Mouse (Mus musculus) c-Kit-positive CD71-positive TER-119-positive erythroid progenitor cells, embryonic 14.5 days (primary cell): ENCODE data around the gene Rab20.
"Not testable (repeated sequence)": the region's sequence is repeated elsewhere in the genome, so short reads cannot be mapped to it uniquely, and the experiment has no call there.

ENCODE experiments used
- DNase-seq: peaks from one replicate; pipeline ENCODE4 v3.0.0-alpha.2; 2013; ENCODE audit warnings: low spot score

Gene Rab20

GRCm38 (mm10) chr8:11479591-11479990 lies 1.1 kb upstream of the Rab20 start:
- DNase-seq, result no peak

DNA sequence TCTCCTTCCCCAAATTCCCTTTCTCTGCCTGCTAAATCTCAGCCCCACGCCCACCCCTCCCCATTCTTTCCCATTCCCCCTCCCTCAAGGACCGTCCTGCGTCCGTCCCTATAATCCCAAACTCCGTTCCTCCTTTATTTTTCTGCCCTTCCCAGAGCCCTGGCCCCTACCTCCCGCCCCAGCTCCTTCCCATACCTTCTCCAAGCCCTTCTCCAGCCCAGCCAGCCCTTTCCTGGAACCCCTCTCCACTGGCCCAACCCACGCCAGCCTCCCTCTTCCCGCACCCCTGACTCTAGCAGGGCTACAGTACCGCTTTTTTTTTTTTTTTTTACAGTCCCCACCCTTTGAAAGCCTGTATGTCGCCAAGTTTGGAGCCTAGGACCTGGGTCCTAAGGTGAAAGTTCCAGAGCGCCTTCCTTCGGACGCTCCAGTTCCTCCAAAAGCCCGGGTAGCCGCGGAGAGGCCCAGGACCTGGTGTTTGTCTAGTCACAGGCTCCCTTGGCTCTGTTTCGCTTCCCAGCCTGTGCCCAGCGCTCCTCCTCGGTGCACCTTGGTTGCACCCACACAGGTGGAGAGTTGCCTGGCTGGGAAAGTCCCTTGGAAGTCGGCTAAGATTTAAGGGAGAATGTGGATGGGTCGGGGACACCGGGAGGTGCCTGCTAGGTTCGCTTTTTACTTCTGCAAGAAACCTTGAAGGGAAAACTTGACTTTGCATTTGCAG lies 457 bp upstream of the Rab20 start:
- DNase-seq, result no peak

- no peak for DNase-seq
Observed at GRCm38 (mm10) chr8:11477178-11477553, 1.3 kb downstream of the Rab20 start.

DNA sequence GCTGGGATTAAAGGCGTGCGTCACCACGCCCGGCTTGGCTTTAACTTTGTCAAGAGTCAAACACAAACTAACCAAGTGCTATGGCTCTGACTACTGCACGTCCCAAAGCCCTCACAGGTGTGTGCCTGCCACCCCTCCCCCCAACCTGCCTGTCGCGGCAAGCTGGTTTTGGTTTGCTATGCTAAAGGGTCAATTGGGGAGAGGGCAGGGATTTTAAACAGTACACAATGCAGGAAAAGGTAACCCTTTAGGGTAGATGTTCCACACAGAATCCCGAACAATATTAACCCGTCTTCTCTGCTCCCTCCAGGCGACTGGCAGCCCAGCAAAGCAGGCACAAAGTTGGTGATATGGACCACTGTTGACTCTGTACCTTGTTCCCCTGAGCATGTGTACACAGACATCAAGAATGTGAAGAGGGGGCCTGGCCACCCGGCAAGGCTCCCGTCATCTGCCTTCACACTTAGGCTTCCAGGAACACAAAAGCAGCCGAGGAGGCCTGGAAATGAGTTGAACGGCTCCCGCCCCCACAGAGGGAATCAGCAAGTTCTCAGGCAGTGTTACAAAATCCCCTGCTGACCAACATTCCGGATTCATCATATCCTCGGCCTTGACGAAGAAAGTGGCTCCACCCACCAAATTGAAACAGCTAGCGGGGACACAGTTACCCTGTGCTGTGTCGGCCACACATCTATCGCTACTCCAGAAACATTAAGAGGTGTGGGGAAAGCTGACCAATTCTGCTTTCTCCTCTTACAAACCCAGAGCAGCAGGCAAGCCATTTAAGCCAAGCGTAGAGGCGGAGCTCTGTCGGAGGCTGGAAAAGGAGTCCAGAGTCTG lies 2.0 kb downstream of the Rab20 start:
- DNase-seq, result no peak

GRCm38 (mm10) chr8:11475876-11476275 lies 2.6 kb downstream of the Rab20 start:
- DNase-seq, result no peak

DNA sequence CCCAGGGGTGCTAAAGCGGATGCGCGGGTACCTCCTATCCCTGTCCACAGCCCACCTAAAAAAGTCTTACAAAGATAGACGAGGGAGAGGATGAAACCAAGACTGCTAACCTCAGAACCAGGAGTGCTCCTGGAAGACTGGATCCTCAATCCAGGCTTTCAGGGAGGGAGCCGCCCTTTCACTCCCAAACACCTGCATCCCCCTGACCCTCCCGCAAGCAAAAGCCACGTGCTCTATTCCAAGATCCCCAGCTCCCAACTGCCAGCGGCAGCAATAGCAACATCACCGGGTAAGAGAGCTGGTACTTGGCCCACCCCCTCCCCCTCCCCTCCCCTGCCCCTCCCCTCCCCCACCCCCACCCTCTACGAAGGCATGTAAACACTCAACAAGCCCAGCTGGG lies 3.1 kb downstream of the Rab20 start:
- DNase-seq, result no peak

DNA sequence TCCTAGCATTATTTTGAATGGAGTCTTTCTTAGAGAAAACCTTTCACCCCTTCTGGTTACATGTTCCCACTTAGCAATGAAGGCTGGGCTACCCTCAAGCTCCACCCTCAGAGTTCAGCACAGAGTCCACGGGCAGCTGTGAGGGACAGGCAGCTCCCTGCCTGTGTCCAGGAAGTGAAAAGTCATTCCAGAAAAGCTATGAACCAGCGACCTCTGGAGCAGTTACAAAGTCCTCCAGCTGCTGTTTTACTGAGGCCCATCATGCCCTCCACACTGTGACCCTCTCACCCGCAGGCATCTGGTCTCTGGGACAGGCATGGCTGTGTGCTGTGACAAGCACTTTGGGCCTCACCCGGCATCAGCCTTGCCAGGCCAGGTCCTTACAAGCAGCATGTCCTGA lies 5.4 kb downstream of the Rab20 start:
- no peak for DNase-seq

GRCm38 (mm10) chr8:11471309-11471708 lies 7.2 kb downstream of the Rab20 start:
- no peak for DNase-seq

- no peak for DNase-seq
Observed at GRCm38 (mm10) chr8:11470694-11471093, 7.8 kb downstream of the Rab20 start.

- DNase-seq, result no peak
Observed at GRCm38 (mm10) chr8:11469095-11469494, 9.4 kb downstream of the Rab20 start.

DNA sequence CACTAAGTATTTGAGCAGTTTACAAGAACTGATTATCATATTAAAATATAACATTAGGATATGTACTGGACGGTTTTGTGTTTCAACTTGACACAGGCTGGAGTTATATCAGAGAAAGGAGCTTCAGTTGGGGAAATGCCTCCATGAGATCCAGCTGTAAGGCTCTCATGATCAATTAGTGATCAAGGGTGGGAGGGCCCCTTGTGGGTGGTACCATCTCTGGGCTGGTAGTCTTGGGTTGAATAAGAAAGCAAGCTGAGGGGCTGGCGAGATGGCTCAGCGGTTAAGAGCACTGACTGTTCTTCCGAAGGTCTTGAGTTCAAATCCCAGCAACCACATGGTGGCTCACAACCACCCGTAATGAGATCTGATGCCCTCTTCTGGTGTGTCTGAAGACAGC lies 12.0 kb downstream of the Rab20 start:
- DNase-seq, result not testable (repeated sequence)

DNA sequence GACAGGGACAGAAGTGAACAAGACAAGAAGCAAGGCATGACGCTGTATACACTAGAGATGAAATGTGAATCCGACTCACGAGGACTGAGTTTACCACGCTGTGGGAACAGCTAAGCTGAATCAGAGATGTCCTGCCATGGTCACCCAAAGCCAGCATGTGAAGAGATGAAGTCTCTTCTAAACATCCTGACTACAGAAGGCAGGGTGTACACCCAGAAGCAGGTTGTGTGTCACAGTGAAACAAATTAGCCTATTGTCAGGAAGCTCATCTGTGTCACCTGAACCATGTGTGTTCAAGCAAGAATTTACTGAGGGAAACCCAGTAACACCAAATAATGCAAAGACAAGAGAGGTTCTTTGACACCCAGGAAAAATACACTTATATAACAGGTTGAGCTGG lies 12.9 kb downstream of the Rab20 start:
- no peak for DNase-seq

GRCm38 (mm10) chr8:11464707-11464964 lies 13.9 kb downstream of the Rab20 start:
- DNase-seq, result no peak

DNA sequence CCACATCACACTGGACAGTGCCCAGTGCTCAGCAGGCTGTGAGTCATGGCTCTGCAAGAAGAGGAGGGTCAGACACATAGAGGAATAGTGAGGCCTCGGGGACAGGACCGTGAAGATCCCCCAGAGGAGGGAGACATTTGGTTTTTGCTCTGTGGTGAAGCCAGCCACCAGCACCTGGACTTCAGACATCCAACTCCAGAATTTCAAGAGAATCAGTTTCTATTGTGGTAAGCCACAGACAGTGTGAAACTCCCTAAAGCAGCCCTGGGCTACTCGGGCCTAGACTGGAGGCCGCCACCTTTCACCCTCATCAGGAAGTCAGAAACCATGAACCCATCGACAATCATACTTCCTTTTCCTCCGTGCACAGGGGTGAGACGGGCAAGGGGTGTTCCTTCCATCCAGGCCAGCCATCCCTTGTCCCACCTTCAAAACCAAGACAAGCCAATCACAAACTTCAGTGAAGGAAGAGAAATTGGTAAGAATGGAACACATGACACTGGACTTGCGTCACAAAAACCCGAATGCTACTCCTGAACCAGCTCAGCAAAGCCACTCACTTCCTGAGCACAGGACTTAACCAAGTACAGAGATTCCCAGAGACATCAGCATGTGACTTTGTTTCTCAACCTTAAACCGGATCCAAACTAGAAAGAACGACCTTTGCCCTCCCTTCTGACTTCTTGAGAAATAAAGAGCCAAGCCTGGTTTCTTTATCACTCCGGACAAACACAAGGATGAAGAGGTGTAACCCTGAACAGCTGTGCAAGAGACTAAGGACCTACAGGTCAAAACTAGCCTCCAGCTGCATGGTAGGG lies 14.4 kb downstream of the Rab20 start:
- DNase-seq, result no peak

GRCm38 (mm10) chr8:11463541-11463888 lies 15.0 kb downstream of the Rab20 start:
- no peak for DNase-seq

DNA sequence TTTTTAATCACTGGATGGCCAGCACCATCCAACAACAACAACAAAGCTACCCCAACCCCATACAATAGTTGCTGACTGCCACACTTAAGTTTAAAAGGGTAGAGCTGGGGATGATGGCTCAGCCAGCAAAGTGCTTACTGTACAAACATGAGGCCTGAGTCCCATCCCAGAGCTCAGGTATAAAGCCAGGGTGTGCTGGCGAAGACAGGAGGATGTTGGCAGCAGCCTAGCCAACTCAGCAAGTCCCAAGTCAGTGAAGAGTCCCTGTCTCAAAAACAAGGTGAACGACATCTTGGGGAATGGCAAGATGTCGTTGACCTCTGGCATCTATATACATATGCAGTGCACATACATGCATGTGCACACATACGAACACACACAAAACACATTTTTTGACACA lies 15.9 kb downstream of the Rab20 start:
- no peak for DNase-seq

DNA sequence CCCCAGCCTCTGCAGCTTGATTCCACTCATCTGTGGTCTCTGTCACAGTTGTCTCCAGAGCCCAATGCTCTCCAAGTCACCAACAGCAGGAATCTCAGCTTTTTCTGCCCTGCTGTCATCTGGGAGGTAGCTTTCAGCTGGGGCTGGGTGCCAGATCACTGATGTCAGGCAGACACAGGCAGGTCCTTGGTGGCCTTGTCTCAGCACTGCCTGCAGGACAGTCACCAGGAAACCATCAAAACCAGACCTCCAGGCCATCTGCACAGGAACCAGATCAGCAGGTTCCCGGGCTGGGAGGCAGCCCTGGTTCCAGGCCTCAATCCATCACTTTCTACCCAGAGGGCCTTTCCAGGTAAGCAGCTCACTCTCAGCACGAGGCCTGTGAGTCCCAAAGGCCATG lies 16.7 kb downstream of the Rab20 start:
- DNase-seq, result no peak

DNA sequence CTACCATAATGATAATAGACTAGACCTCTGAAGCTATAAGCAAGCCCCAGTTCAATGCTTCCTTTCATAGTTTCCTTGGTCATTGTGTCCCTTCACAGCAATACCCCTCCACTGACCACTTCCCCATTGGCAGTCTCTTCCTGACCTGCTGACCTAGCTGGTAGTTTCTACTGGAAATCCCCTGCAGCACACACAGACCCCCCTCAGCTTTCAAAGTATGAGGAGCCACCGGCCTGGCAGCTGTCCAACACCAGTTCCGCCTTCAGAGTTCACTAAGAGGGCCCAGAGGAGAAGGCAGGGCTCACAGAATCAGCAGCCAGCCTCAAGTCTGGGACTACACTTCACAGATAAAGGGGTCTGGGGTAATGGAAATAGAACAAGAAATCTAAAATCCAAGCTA lies 17.6 kb downstream of the Rab20 start:
- DNase-seq, result no peak

GRCm38 (mm10) chr8:11459016-11459415 lies 19.5 kb downstream of the Rab20 start:
- DNase-seq, result no peak

DNA sequence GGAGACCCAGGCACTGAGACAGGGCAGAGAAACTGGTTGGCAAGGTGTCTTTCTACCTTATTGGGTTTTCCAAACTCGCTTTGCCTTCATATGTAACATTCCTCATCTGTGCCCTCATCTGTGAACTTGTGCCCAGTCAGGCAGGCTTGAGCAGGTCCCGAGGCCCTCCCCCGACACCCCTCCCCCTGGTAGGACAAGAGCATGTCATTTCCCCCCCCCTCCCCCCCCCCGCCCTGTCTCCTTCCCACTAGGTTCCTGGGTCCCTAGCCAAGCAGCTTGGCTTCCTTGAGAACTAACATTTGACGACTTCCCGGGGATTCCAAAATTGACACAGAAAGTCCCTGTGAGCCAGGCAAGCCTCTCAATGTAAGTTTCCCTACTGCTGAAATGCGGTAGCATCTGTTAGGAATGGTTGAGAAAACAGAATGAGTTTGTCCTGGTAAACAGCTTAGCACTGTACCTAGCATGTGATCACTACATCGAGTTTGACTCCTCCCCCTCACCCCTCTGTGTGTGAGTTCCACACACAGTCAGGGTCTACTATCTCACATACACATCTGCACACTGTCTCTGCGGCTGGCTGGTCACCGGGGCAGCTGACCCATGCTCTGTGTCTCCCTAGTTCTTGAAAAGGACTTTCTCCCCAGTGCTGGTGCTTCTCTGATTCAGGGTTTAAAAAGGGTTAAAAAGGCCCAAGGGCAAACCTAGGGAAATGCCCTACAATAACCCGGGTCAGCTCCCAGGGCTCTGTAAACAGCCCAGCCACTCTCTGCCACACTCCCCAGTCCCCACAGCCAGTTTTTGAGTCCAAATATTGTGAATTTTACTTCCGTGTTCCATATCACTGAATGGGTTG lies 20.3 kb downstream of the Rab20 start:
- no peak for DNase-seq

DNA sequence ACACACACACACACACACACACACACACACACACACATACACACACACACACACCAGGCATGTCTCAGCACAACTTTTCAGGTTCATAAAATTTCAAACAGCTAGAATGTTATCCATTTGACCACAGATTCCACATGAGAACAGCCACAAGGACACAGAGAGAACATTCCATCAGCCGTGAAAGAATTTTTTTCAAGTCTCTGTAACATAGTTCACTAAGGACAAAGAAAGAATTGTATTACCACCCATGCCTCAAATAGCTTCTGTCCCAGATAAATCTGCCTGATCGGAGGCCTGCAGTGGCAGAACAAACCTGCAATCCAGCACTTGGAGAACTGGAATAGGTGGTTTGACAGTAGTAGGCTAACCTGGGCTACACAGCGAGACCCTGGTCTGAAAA lies 21.2 kb downstream of the Rab20 start:
- DNase-seq, result no peak

DNA sequence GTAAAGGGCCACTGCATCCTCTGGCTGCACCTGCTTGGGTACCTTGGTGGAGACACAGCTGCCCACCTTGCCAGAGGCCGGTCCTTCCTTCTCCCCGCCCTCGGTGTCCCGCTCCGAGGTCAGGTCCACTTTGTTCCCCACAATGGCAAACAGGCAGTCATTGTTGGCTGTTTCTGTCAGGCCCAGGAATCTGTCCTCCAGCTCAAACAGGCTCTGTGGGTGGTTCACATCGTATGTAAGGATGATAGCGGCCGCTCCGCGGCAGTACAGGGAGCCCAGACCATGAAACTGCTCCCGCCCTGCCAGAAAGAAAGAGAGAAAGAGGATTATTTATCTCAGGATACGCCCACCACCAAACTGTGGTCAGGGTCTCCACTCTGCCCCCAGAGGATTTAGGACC lies 24.3 kb downstream of the Rab20 start:
- no peak for DNase-seq
